Mouse (Mus musculus): ENCODE measurements at regions not wholly inside any gene's neighbourhood (a gene's known extent, or its start where the extent isn't known, plus 50 kb on each side); places are given as distances from the start of the nearest gene placed in this dataset.

DNA sequence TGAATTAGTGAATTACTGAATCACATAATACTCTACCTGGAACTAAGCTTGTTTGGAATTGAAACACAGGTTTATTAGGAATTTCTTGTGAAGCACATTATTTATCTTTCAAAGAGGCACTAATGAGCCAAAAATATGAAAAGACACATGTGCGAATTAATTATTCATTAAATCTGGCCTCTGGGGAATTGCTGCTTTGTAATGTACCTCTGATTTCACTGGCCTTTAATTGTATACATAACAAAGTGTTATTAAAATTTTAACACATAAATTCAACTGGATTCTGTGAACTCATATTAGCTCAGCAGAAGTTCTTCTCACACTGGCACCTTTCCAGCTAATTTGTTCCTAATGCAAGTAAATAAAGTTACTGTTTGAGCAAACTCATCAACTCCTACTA, 651.7 kb upstream of the 4931417E11Rik start:
- DNase-seq: peak in 1 of 2 experiments; percentile 3
